Mouse (Mus musculus): Measurements from ENCODE around the gene Nfe2l1. TPM values are rescaled to one million over a fixed set of nuclear protein-coding genes. Genes with fewer than 3 reads are reported as not detected.

Gene Nfe2l1
- total RNA-seq, 2 experiments from 2014 or later: 300 to 307 TPM

DNA sequence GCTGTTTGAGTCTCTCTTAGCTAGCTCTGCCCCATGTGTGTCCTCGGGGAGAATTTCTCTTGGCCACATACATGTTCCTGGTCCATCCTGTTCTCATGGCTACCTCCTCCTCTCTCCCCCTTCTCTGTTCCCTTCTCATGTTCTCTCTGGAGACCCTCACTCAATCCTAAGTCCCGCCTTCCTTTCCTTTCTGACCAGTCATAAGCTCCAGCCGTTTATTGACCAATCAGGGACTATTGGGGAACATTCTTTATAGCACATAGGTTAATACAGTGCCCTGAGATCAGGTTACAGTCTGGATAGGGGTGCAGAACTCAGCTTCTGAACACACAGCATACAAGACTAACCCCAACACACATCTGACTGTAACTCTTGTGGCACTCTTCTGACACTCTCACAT, 17.5 kb upstream of the Nfe2l1 start:
- DNase-seq: no peak

DNA sequence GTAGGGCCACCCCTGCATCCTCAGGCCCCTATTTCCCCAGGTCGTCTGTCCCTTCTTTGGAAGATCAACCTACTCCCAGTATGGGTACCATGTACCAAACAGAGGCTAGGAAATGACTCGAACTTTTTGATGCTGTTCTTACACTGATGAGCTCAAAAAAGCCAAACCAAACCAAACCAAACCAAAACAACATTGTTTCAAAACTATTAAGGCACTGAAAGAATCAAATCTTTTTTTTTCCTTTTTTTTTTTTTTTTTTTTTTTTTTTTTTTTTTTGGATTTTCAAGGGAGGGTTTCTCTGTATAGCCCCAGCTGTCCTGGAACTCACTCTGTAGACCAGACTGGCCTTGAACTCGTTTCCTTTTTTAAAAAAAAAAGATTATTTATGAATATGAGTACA, 13.9 kb upstream of the Nfe2l1 start:
- no peak for DNase-seq

DNA sequence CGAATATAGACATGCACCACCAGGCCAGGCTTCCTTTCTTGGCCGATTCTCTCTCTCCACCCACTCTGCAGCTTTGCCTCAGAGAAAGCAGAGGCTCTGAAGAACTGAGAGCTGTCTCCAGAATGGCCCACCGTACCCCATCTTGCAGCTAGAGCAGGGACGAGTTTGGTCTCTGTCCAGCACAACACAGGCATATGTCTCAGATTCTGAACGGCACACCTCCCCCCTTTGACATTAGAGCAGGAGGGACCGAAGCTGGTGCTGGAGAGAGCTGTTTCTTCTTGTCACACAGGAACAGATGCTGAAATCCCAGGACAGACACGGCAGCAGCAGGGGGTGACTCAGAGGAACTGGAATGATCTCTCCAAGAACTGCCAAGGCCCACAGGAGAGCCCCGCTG, 10.5 kb upstream of the Nfe2l1 start:
- DNase-seq: no peak

DNA sequence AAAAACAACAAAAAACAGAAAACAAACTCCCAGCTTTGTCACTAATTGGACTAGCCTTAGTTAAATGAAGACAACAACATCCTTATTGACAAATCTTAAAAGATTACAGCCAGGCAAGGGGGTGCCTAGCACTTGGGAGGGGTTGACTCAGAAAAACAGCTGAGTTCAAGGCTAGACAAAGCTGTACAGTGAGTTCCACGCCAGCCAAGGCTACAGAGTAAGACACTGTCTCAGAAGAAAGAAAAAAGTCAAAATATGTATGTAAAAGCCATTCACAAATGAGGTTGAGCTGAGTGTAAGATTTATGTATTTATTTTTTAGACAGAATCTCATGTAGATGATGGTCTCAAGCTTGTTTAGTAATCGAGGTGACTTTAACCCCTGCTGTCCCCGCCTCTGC, 10.1 kb upstream of the Nfe2l1 start:
- DNase-seq: no peak

DNA sequence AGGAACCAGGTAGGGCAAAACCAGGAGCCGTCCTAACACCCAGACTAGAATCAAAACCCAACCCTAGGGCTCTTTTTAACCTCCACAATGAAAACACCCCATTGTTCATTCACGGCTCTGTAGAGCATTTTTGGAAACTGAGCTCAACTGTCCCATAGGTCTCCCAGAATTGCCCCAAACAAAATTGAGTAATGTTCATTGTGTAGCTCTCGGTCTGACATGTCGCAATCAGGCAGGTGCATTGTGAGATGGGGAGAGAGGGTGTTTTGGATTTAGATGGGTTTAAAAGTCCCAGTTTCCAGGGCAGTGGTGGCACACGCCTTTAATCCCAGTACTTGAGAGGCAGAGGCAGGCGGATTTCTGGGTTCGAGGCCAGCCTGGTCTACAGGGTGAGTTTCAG, 9.7 kb upstream of the Nfe2l1 start:
- no peak for DNase-seq

DNA sequence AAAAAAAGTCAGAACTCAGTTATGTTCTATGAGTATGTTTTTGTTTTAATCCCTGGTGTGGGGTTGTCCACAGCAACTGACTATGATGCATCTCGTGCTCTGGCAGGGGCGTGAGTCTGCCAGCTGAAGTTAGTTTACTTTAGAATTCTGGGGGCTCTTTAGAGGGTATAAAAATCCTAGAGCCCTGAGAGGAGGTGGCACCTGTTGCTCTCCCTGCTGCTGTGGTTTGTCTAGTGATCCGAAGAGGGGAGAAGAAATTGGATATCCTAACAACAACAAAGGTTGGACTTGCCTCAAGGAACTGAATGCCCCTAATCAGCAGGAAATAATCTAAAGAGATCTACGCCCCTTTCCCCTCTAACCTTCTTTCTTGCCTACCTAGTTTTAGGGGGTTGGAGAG, 8.6 kb upstream of the Nfe2l1 start:
- no peak for DNase-seq

DNA sequence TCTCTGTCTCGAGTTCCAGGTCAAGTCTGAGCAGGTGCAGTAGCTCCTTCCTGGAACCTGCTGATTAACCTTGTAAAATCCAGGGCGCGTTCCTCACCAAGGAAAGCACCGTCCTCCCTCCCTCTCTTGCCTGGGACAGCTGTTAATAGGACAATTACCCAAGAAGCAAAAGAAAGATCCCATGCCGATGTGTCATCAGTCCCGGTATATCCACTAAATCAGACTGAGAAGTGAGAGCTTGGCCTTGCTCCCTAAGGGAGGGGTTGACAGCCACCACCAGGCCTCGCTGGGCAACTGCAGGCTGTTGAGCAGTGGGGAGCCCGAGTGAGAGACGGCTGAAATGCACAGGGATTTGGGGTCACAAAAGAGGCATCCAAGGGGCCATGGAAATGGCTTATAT, 7.5 kb upstream of the Nfe2l1 start:
- peak; percentile 55 for DNase-seq

DNA sequence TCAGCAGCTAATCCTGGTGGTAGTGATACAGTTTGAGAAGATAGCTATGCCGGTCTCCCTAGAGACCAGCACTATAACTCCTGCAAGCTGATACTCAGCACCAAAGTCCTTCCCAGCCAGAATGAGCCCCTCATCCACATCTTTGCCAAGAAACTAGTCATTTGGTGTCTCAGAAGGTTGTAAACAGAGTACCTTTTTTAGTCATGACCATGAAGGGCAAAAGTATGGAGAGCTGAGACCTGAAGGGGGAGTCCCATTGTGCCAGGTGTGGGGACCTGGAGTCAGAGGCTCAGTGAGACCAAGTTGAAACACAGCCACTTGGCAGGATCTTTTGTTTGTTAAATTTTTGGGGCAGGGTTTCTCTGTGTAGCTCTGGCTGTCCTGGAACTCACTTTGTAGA, 4.4 kb upstream of the Nfe2l1 start:
- DNase-seq: no peak

DNA sequence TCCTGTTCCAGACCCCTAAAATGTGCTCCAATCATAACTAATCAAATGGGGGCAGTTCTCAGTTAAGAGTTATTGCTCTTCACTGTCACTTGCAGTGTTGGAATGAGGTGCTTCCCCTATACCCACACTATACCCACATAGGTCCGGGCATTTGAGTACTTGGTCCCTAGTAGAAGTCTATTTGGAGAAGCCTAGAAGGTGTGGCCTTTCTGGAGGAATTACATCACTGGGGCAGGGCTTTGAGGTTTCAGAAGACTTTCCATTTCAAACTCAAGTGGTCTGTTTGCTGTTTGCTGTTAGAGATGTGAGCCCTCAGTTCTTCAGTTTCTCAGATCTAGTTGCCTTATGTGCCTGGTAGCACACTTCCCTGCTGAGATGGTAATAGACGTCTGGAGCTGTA, 3.2 kb upstream of the Nfe2l1 start:
- no peak for DNase-seq

DNA sequence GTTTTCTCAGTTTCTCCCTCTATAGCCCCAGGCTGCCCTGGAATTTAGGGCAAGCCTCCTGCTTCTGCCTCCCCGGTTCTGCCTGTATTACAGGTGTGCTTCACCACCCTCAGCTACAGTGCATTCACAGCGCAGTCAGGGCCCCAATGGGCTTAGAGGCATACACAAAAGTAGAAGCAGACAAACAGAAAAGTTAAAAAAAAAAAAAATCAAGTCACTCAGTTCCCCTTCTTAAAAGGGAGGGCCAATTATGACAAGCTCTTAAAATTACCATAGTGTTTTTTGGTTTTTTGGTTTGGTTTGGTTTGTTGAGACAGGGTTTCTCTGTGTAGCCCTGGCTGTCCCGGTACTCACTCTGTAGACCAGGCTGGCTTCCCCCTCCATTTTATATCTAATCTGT, 2.8 kb upstream of the Nfe2l1 start:
- DNase-seq: no peak

DNA sequence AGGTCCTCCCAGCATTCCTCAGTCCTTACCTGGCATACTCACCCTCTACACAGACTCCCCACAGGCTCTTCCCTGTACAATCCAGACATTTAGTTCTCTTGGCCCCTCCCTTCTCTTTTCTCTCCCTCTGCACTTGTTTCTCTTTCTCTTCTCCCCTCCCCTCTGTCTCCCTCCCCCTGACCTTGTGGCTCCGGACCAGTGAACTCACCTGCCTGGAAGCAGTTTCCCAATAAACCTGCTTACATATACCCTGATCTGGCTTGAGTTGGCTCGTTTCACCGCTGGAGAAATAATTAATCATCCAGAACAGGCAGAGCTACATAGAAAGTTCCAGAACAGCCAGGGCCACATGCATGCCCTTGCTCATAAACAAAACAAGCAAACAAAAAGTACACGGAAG, 1.7 kb upstream of the Nfe2l1 start:
- no peak for DNase-seq

DNA sequence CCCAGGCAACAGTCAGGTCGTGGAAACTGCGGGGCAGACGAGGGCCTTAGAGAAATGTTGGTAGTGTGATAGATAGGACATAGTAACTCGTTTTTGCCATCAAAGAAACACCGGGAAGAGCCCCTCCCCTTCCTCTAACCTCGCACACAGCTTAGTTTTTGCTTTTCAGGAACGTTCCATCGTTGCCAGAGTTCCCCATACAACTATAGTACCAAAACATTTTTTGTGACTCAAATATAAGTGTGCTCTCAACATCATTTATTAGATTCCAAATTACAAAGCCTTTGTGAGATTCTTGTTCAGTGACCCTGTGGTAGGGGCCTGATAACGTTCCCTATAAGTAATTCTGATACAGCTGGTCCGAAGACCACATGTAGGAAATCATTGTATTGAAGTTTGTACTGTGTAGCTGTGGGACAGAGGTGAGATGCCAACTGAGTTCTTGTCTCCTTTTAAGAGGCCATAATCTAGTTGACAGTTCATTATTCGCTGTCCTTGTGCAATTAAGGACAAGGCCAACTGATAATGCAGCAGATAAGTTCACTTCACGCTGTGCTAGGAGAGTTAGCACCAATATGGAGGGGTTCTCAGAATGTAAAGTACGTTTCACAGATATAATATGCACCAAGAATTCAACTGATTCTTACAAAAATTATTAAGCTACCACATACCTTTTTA, 910 bp upstream of the Nfe2l1 start:
- DNase-seq: no peak

DNA sequence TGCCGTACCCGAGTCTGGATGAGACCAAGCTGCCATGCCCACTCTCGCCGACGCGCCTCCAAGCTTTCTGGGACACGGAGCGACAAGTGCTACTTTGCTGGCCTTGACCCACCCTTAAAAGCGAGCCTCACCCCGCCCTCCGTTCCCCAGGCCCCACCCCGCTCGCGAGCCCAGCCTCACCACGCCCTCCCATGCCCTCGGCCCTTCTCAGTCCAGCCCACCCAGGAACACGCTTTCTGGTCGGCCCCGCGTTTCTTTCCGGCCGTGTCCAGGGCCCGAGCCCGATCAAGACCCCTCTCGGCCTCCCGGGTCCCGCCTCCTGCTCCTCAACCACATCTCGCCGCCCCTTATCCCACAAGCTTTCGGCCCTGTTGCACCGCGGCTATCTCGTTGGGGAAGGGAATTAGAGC, 360 bp downstream of the Nfe2l1 start:
- DNase-seq: peak; percentile 96

DNA sequence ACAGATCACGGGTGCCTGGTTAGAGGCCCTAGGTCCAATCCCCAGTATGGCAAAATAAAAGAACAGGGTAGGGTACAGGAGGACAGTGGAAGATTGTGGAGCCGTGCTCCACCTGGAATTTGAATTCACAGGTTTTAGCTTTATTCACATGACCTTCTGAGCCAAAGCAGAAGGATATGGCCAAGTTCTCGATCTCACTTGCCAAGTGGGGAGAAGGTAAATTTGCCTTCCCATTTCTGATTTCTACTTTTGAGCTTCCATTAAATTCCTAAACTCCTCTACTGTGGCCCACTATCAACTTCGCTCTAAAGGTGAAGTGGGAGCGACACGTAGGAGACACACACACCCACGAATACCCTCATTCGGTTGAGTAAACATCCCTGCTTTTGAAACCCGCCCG, 887 bp downstream of the Nfe2l1 start:
- DNase-seq: no peak

DNA sequence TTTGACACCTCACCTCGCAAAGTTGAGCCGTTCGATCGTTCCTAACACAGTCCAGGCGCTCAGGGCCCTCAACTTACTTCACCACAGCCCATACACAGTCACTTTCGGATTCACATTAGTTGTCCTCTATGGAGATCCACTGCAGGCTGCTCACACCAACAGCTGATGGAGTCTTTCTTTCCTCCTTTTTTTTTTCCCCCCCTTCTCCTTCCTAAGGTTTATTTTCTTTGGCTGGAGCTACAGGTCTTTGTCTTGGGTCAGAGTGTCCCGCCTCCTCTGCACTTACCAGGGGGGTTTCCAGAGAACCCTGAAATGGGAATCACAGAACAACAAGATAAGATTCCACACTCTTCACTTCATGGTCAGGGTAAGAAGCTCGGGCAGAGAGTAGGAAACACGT, 1.9 kb downstream of the Nfe2l1 start:
- DNase-seq: no peak

DNA sequence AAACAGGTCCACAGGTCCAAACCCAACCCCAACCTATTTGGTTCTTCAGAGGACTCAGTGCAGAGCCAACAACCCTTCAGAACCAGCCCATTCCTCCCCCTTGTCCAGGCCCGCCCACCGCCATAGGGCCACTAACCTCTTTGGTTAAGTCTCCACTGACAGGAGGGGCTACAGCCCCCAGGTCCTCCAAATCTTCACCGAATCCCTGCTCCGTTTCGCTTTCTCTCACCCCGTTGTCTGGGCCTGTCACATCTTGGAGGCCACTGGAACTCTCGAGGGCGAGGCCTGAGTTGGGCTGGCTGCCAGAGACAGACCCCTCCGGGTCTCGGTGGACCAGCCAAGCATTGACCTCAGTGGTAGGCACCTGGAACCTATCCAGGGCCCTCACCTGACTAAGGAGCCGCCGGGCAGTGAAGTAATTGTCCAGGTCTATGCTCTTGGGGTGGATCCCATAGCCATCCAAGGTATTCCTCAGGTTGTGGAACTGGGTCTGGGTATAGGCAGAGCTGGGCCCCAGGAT, 2.6 kb downstream of the Nfe2l1 start:
- peak; percentile 45 for DNase-seq

DNA sequence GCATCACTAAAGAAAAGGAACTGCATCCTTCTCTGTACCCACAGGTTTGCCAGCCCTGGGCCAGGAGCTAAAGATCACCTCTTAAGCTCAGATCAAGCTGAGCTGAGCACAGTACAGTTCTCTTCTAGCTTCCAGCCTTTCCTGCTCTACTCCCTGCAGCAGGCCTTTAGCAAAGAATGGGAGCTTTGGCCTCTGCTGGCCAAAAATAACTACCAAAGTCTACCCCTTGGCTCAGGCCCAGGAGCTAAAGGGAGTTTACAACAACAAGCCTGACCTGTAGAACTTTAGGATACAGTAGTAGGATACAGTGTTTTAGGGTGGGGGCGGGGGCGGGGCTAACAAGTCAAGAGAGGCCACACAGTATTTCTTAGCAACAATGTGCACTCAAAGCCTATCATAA, 3.3 kb downstream of the Nfe2l1 start:
- peak; percentile 58 for DNase-seq

DNA sequence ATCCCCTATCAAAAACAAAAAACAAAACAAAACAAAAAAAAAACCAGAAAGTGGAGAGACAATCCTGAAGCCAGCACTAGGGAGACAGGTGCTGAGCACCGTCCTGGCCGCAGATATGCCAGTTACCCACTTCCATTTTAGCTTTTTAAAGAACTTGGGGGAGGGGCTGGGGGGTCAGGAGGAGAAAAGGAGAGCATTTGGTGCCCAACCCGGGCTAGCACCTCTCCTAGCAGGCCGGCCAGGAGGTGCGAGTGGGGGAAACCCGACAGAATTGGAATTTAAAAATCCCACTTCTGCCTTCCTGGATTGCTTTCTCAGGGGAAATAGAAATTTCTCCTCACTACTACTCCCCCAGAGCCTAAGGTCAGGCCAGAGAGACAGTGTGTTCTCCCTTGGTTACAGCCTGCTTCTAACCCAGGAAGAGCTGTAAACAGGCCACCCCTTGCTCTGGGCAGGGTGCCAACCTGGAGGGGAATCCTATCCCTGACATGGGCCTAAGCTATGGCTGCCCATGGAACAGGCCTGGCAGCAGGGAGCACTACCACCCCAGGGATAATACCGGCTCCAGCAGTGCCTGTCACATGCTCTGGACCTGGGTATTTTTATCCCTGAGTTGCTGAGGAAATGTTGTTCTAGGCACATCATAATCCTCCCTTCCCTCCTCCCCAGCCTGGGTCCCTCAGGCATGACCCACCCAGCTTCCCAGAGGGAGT, 4.8 kb downstream of the Nfe2l1 start:
- peak; percentile 88 for DNase-seq

DNA sequence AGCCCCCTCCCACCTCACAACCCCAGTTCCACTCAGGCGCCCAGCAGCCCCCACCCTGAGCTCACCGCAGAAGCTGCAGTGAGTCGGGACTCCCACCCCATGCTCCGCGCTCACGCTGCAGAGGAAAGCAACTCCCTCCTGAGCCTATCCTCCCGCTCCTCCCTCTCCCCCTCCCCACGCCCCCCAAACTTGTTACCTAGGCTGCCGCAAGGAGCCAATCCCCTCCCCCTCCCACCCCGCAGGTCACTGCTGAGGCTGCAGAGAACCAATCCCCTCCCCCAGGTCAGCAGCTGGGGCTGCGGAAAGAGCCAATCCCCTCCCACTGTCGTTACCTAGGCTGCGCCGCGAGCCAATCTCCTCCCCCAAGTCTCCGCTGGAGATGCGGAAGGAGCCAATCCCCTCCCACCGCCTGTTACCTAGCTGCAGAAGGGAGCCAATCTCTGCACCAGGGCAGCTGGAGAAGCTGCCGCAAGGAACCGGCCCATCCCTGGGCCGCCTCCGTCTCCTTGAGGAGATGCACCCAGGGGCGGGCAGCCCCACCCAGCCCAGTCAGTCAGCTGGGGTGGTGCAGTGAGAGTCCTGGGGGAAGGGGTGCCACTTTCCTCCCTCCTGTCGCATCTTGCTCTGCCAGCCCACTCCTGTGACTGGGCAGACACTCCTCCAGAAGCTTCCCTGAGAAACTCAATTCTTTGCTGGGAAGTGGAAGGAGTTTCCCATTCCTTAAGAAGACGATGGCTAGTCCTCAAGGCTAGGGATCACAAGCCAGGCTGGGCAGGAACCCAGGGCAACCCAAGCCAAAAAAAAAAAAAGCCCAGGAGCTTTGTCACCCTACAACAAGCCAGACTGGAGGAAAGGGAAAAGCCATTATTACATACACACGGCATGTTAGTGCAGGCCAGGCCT, 5.6 kb downstream of the Nfe2l1 start:
- DNase-seq: peak; percentile 93

DNA sequence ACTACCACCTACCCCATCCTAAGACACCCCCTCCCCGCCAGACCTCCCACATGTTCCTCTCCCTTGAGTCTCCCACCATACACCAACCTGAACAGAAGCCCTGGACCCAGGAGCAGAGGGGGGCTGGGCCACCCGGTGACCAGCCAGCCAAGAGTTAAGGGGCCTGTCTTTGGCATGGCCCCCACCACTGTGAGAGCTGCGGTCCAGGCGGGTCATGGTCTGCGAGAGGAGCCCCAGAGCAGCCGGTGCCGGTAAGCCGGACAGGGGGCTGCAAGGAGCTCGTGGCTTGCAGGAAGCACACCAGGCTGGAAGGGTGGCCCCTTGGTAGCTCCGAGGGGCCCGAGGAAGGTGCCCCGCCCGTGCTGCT, 6.3 kb downstream of the Nfe2l1 start:
- peak; percentile 40 for DNase-seq

DNA sequence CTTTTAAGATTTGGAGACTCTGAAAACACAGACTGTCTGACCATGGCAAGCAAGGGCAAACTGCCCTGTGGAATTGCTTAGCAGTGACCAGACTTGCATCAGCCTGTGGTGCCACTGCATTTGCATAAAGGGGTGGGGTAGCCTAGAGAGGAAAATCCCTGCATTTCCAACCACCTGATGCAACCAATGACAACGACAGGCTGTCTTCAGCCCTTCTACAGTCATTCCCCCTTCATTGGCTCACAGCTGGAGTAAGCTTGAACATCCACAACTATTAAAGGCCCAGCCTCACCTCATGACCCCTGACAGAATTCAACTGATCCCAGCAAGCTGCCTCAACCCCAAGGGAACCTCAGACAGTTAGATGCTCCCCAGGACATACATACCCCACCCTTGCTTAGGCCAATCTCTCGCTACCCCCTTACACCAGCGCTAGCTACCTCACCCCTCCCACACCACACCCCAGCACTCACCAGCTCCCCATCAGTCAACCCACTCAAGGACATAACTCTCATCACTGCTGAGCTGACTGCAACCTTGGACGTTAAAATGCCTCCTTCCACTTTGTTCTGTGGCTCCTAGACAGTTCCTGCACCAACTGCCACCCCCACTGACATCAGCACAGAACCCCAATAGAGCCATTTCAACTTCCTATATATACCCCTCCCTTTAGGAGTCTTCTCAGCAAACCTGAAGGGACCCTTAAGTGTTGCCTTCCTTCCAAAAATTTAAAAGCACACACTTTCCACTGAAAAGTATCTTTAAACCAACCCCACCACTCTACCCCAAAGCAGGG, 6.9 kb downstream of the Nfe2l1 start:
- peak; percentile 77 for DNase-seq

DNA sequence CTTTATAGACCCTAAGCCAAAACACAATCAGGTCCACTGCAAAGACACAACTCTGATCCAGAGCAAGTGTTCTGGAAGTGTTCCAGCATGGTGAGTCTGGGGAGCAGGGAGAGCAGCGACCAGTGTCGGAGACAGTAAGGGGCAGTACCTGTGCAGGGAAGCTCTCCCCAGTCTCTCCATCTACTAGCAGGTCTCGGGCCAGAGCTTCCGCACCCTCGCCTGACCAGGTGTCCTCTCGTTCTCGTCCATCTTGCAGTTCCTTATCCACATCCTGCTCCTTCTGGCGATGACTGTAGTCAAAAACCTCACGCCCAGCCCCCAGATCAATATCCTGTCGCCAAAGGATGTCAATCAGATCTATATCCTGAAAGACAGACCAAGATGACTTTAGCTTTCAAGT, 7.8 kb downstream of the Nfe2l1 start:
- DNase-seq: no peak
